Mouse (Mus musculus): Measurements from ENCODE around the gene Rps3a1.

DNA sequence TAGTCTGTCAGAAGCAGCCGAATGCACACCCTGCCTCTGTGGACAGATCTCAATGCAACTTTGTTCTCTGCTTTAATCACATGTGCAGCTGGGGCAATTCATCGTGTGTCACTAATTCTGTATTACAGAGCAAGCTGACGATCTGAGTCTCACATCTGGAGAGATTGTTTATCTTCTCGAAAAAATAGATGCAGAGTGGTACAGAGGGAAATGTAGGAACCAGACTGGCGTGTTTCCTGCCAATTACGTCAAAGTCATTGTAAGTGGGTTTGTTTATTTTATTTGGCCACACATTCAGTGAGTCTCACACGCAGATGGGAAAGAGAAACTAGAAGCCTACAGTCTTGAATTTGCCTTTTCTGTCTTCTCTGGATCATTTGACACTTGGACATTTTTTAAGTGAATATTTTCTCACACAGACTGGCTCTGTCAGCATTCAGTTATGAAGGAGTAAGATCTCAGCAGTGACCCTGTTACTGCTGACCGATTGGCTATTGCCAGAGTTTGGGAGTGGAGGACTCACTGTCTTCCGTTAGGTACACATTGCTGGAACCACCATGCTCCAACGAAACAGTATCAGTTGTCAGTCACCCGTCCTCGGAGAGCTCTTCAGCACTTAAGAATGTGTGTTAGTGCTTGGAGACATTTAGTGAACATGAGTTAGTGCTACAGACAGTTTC is 27.7 kb downstream of the Rps3a1 start:
- TF ChIP-seq CTCF (IDR thresholded peaks at IDR 0.05; ENCODE audit: low read depth, low read length) (no peak), POLR2A (IDR thresholded peaks at IDR 0.05; ENCODE audit: borderline replicate concordance, low read depth, low read length) (no peak)
